Comparison of ENCODE assay signal across 8 mouse cellular contexts in the genomic region with DNA sequence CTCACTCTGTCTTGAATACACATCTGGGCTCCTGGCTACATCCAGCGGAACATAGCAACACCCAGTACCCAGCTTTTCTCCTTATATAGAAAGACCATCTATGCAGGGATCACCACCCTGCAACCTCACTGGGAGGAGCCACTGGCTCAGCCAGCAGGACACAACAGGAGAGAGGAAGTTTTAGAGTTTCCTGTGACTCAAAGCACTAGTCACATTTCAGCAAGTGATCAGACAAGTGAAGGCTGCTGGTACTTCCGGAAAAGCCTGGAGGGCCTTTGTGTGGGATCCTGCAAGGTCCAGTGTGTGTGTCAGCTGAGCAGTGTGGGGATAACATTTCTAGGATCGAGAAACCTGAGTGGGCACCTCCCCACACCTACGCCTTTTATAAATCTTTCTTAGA. TPM values are rescaled to one million over a fixed set of nuclear protein-coding genes. Genes with fewer than 3 reads are reported as not detected.
DNase-seq lines count a peak whose midpoint lies in the region; ATAC-seq and TF ChIP-seq lines count a peak whose summit lies in the region.

No protein-coding gene starts in this region.

- peaks cover 43% of the 10 kb centered on the region for H3K4me1 ChIP-seq in thymus, adult 2 months (replicated peaks; ENCODE audit: control insufficient read depth, insufficient read depth, low read length)
- peaks cover 59% of the 10 kb centered on the region for H3K4me1 ChIP-seq in kidney, embryonic 16.5 days (ENCODE audit: insufficient read depth, low read length)
- peaks cover 82% of the 10 kb centered on the region for H3K4me1 ChIP-seq in megakaryocyte, embryonic 14.5 days

- H3K4me2 ChIP-seq in kidney, embryonic 16.5 days (replicated peaks; ENCODE audit: low read depth, low read length), result no peak overlapping the region

- H3K27me3 ChIP-seq in thymus, adult 2 months (ENCODE audit: control insufficient read depth, insufficient read depth, low read length), result no peaks in the 10 kb centered on the region
- H3K27me3 ChIP-seq in kidney, embryonic 16.5 days (ENCODE audit: insufficient read depth, low read length), result no peaks in the 10 kb centered on the region
- no peaks in the 10 kb centered on the region for H3K27me3 ChIP-seq in megakaryocyte, embryonic 14.5 days (replicated peaks)

- no peaks in the 10 kb centered on the region for H3K9me3 ChIP-seq in kidney, embryonic 16.5 days (ENCODE audit: low read length)
- no peaks in the 10 kb centered on the region for H3K9me3 ChIP-seq in megakaryocyte, embryonic 14.5 days

- 0 out of 2 replicates have a peak overlapping the region, but pooled peaks have one; percentile 5 for H3K9ac ChIP-seq in kidney, embryonic 16.5 days (replicated peaks; ENCODE audit: low read length)

- no peak overlapping the region for H3K4me3 ChIP-seq in thymus, adult 2 months (ENCODE audit: control insufficient read depth, insufficient read depth, low read length)
- no peak overlapping the region for H3K4me3 ChIP-seq in kidney, embryonic 16.5 days (ENCODE audit: low read length)
- peak overlapping the region; percentile 82 for H3K4me3 ChIP-seq in megakaryocyte, embryonic 14.5 days (replicated peaks)

- 42% methylated on average over 4 of the region's 4 CpGs for WGBS in thymus, adult 2 months
- WGBS in kidney, embryonic 16.5 days, result 34% methylated on average over 4 of the region's 4 CpGs

- TF ChIP-seq POLR2A in thymus, adult 2 months (IDR thresholded peaks at IDR 0.05; ENCODE audit: control insufficient read depth, extremely low read depth, insufficient read depth, low read length, poor library complexity), result no peak

- H3K27ac ChIP-seq in thymus, adult 2 months (ENCODE audit: control insufficient read depth, insufficient read depth, low read length), result peak overlapping the region; percentile 4; the same call in 1 of the 2 replicates
- peak overlapping the region; percentile 50 for H3K27ac ChIP-seq in kidney, embryonic 16.5 days (ENCODE audit: low read length)

- TF ChIP-seq CTCF in thymus, adult 2 months (IDR thresholded peaks at IDR 0.05; ENCODE audit: borderline replicate concordance, control insufficient read depth, extremely low read depth, insufficient read depth, low read length, poor library complexity), result no peak

- H3K36me3 ChIP-seq in thymus, adult 2 months (ENCODE audit: control insufficient read depth, insufficient read depth, low read length), result no peaks in the 10 kb centered on the region
- H3K36me3 ChIP-seq in kidney, embryonic 16.5 days (ENCODE audit: insufficient read depth, low read length), result no peaks in the 10 kb centered on the region
- H3K36me3 ChIP-seq in megakaryocyte, embryonic 14.5 days (replicated peaks; ENCODE audit: low read length), result peaks cover 2% of the 10 kb centered on the region

- peak; percentile 60 for ATAC-seq in kidney, embryonic 16.5 days (ENCODE audit: low FRiP score, low TSS enrichment)

- peak; percentile 26 for DNase-seq in thymus, adult 2 months
- no peak for DNase-seq in thymus, postnatal 4 days
- peak; percentile 56 to 79 for DNase-seq in heart, adult 18-20 months
- no peak for DNase-seq in ovary, postnatal 36 days (ENCODE audit: low spot score)
- no peak for DNase-seq in ovary, postnatal 10 days (ENCODE audit: low spot score)
- no peak for DNase-seq in left cerebral cortex, adult 18-20 months (ENCODE audit: low spot score in 2 of 2)

RNA-seq across cellular contexts. Expression of a gene that starts 32.4 kb away (rescaled TPM):
- 5.7 and 5.9 TPM in 2 replicates for polyA plus RNA-seq in thymus, adult 2 months (2012; rRNA removed)
- 1 to 10 TPM; 5.3 TPM for total RNA-seq in heart, adult 18-20 months (2021)
- polyA plus RNA-seq in kidney, embryonic 16.5 days (2015; fragmentation: Nextera tagmentation; extraction: Ambion mirVana), result 11.4 and 13.6 TPM in 2 replicates
- 0.32 TPM in 1 of 2 replicates, not detected in the other for polyA plus RNA-seq in megakaryocyte, embryonic 14.5 days (2012; ENCODE audit: insufficient read depth, low replicate concordance)
- 1 to 10 TPM; 4.8 to 5.0 TPM for total RNA-seq in left cerebral cortex, adult 18-20 months (2021)

RNA-seq across cellular contexts. Expression of a gene that starts 32.6 kb away (rescaled TPM):
- 12.2 and 12.3 TPM in 2 replicates for polyA plus RNA-seq in thymus, adult 2 months (2012; rRNA removed)
- total RNA-seq in heart, adult 18-20 months (2021), result 10 to 100 TPM; 20.0 to 22.1 TPM
- polyA plus RNA-seq in kidney, embryonic 16.5 days (2015; fragmentation: Nextera tagmentation; extraction: Ambion mirVana), result 51.6 and 62.1 TPM in 2 replicates
- polyA plus RNA-seq in megakaryocyte, embryonic 14.5 days (2012; ENCODE audit: insufficient read depth, low replicate concordance), result 5.3 TPM in 1 of 2 replicates, not detected in the other
- total RNA-seq in left cerebral cortex, adult 18-20 months (2021), result 10 to 100 TPM; 35.5 to 36.7 TPM

Comparison
In these comparisons a context has a peak if more than half of its experiments do, and no peak if none do; other contexts are left out.
1. DNase-seq: peak in thymus, adult 2 months (single experiment) and heart, adult 18-20 months (2 of 2); none in thymus, postnatal 4 days (single experiment), ovary, postnatal 36 days (single experiment), ovary, postnatal 10 days (single experiment) and left cerebral cortex, adult 18-20 months (0 of 2).